Mouse (Mus musculus): ENCODE results near the gene Slx4ip.

- TF ChIP-seq MYOG (IDR thresholded peaks at IDR 0.05; ENCODE audit: control insufficient read depth, extremely low read depth, insufficient read length) (no peak), CTCF (IDR thresholded peaks at IDR 0.05; ENCODE audit: control insufficient read depth, insufficient read depth, insufficient read length) (no peak), FOSL1 (IDR thresholded peaks at IDR 0.05; ENCODE audit: insufficient read depth, low read length, poor library complexity, severe bottlenecking) (no peak)
Measured at GRCm38 (mm10) chr2:137092523-137093297, 201.7 kb downstream of the Slx4ip start.
